Mouse (Mus musculus): ENCODE measurements around the gene Rcc1l. TPM values are rescaled to one million over a fixed set of nuclear protein-coding genes. Genes with fewer than 3 reads are reported as not detected.

Gene Rcc1l
- 10 to 100 TPM; 14.8 to 17.5 TPM for total RNA-seq (2021)
- long read RNA-seq, experiment 1, transcript Rcc1l-201 (11 exons, 2,321 nt) = major isoform, 23 of 34 reads
- long read RNA-seq, experiment 1, partial matches to known transcripts = 1 of 34 reads
- long read RNA-seq, experiment 1, other reads (novel, unspliced or antisense) = 10 of 34 reads
- long read RNA-seq, experiment 2, transcript Rcc1l-201 (11 exons, 2,321 nt) = major isoform, 19 of 29 reads
- long read RNA-seq, experiment 2, partial matches to known transcripts = 0 of 29 reads
- long read RNA-seq, experiment 2, other reads (novel, unspliced or antisense) = 10 of 29 reads

DNA sequence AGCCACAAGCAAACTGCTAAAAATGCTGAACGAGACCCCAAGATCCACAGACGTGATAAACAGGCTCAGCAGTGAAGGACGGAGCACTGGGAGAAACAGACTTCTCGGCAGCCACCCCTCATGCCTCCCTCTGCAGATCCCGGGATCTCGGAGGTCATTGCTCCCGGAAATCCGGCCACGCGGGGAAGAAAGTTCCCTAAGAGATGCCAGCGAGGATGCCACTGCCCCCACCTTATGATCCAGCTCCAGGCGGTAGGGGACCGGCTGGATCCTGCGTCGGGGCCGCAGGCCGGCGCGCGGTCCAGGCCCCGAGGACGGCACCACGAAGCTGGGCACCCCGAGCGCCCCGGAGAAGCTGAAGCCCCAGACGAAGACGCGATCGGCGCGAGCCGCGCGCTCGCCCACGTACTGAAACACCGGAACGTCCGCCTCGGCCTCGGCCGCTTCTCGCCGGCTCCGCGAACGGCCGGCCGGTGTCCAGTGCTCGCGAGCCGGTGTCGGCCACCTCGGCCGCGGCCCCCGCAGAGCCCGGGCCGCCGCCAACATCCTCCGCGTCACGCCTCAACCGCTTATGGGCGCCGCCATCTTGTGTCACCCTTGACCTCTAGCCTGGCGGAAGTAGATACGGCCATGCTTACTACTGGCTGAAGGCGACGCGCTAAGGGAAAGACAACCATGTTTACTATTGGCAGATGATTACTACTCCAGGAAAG is at the start of gene Rcc1l:
Rcc1l (minus strand) TSS at position 606 of the 713 bp plus-strand sequence.
- peak; percentile 82 to 89 for DNase-seq (ENCODE audit: low spot score in 2 of 2)

DNA sequence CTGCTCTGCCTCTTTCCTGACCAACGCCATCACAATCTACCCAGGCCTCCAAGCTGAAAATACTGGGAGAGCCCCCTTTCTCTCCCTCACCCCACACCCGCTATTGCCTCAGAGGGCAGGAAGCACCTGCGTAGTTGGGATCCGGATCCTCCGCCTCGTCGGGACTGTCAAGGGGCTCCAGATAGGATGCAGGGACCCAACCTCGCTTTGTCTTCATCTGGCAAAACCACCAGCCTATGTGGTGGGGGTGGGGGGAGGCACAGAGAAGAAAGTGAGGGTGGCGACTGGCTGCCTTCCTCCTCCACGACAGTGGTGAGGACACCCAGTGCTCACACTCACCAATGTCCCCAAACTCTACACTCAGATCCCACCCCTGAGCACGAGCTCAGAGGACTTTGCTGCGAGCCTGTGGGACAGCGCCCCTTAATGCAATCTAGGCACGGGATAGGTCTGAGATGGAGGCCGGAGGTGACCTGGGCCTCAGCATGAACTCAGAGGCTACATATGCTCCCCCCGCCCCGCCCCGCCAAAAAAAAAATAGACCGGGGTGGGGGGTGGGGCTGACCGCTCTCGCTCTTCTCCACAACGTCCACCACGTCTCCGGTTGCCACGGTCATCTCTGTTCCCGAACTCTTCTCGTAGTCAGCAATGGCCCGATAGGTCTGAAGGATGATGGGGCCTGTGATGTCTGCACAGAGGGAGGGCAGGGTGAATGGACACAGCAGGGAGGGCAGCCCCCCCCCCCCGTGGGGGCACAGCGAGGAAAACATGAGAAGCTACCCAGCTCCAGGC is 48.7 kb upstream of the Rcc1l start:
- no peak for DNase-seq (ENCODE audit: low spot score in 2 of 2)

DNA sequence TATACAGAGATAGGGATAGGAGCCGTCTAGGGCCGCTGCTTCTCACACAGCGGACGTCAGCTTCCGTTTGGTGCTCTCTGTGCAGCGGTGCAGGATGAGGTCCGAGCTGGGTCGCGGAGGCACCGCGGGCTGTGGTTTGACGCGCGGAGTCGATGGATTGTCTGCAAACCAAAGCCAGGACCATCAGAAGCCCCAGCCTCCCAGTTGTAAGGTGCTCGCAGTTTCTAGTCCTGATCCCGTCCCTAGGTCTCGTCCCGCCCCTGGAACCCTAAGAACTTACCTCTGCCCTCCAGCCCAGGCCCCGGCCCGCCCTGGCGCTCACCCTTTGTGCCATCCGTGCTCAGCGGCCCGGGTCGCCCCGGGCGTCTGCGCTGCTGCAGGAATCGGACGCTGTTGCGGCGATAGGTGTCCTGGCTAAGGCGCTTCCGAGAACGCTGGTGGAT is 45.2 kb upstream of the Rcc1l start:
- no peak for DNase-seq (ENCODE audit: low spot score in 2 of 2)

DNA sequence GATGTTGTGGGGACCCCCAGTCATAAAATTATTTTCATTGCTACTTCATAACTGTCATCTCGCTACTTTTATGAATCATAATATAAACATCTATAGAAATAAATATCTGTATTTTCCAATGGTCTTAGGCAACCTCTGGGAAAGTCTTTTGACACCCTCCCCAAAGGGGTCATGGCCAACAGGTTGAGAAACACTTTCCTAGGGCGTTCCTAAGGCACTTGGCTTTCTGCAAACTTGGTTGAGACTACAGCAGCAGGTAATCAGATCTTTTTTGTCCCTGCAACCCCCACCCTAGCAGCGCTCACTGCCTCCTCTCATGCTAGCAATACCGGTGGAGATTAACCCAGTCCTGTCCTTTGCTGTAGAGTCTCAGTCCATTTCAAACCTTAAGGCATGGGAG is 44.7 kb upstream of the Rcc1l start:
- DNase-seq (ENCODE audit: low spot score in 2 of 2) = no peak

DNA sequence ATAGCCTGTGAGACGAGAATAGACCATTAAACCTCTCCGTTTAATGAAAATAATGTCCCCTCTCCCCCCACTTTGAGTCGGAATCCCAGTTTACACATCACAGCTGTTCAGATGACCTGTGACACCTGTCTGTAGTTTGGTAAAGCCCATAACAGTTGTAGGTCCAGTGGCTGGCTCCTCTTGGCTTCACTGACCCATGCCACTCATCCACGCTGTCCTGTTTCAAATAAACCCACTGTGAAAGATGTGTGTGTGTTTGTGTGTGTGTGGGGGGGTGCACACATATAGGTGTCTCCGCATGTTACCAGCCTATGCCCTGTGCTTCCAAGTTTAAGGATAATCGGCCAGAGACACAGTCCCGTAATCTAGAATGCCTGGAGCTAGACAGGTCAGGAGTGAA is 41.3 kb upstream of the Rcc1l start:
- no peak for DNase-seq (ENCODE audit: low spot score in 2 of 2)

DNA sequence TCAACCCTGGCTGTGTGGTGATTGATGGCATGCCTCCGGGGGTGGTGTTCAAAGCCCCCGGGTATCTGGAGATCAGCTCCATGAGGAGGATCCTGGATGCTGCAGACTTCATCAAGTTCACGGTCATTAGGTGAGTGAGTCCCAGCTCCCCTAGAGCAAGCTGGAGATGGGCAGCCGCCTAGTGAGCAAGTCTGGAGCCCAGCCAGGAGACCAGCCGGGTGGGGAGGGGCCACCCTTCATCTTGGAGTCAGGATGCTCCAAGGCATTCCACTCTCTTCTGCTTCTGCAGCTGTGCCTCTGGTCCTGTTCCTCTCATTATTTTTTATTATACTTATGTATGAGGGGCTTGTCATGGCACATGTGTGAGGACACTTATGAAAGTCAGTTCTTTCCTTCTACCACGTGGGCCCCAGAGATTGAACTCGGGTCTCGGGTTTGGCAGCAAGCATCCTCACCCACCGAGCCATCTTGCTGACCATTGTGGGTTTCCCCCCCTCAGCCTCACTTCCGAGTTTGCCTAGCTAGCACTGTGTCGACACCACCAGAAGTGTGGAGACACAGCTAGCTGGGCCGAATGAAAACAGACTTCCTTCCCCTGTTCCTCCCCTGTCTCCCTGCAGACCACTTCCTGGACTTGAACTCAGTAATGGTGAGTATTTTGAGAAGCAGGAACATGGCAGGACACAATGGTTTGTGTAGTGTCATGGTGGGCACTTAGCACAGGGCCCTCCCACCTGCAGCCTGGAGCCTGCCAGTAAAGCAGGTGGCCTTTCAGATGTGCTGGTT is 37.6 kb upstream of the Rcc1l start:
- no peak for DNase-seq (ENCODE audit: low spot score in 2 of 2)

DNA sequence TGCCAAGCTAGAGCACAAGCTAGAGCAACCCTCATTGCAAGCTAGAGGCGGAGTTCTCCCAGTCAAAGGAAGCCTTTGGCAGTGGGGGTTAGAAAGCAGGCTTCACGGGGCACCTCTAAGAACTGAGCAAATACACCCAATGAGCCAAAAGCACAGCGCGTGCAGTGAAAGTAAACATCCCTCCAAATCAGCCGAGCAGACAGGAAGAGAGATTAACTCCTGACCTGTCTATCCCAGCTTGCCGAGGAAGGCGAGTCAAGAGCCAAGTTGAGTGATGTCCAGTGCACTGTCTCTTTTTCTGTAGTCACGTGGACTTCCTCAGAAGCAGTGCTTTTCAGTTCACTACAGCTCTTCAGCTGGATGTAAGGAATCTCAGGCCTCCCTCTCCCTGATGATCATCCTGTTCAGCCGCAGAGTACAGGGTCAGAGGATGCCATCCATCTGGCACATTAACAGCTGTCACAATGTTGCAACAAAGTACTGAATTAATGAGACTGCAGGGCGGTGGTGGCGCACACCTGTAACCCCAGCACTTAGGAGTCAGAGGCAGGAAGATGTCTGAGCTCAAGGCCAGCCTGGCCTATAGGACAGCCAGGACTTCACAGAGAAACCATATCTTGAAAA is 33.5 kb upstream of the Rcc1l start:
- DNase-seq (ENCODE audit: low spot score in 2 of 2) = no peak

DNA sequence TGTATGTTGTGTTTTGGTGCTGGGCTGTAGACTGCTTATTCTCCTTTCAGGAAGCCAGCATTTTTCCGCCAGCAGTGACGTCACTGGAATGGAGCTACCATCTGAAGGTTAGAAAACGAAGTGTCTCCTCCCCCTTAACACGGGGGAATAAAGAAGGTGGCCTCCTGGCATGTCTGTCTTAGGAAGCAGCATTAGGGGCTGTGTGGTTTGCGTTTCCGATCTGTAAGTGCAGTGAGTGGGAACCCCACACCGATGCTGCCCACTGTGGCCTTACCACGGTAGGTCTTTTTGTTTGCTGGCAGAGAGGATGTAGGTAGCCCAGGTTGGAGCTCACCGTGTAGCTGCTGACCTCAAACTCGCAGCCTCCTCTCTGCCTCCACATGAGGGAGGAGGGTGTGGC is 30.1 kb upstream of the Rcc1l start:
- no peak for DNase-seq (ENCODE audit: low spot score in 2 of 2)

DNA sequence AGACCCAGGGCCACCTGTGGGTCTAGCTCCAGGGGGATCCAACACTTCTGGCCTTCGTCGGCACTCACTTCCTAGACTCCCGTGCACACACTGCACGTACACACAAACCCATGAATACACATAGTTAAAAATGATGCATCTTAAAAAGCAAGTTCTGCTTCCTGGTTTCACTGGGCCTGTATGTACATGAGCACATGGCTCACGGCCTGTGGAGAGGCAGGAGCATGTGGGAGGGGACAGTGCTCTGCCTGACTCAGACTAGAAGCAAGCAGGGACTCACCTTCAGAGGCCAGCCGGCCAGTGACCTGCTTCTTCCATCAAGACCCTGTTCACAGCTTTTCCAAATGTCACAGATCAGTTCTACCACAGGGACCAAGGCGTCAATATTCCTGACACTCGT is 17.1 kb upstream of the Rcc1l start:
- DNase-seq (ENCODE audit: low spot score in 2 of 2) = no peak

DNA sequence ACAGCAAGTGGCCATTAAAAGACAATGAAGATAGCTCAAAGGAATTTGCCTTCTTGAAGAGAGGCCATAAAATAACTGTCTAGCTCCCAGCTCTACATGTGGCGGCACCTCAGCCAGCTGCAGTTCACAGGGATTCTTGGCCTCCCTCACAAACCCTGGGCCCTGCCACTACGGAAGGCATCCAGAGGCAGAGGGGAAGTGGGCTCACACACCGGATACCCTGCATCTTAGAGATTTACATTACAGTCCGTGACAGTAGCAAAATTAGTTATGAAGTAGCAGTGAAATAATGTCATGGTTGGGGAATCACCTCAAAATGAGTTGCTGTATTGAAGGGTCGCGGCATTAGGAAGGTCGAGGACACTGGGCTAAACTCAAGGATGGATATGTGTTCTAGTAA is 12.0 kb upstream of the Rcc1l start:
- DNase-seq (ENCODE audit: low spot score in 2 of 2) = no peak

DNA sequence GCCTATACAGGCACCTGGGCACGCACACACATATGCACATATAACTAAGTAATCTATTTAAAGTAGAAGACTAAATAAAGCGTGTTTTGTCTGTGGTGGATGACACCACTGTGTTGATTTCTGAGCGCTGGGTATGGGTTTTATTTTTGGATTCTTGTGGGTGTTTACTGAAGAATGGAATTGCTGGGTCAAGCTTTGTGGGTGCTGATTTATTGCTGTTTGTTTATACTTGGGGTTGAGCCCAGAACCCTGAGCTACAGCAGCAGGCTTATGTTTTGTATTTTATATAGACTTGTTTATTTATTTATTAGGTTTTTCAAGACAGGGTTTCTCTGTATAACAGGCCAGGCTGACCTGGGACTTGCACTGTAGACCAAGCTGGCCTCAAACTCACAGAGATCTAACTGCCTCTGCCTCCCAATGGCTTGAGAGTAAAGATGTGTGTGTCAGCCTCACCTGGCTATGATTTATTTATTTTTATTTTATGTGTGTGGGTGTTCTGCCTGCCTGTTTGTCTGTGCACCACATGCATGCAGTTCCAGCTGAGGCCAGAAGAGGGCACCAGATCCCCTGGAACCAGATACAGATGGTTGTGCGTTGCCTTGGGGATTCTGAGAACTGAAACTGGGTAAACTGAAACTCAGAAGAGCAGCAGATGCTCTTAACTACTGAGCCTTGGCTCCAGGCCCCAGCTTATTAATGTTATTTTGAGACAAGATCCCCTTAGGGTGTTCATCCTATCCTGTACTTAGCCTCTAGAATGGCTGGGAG is 10.6 kb upstream of the Rcc1l start:
- DNase-seq (ENCODE audit: low spot score in 2 of 2) = peak in 1 of 2 experiments; percentile 45

DNA sequence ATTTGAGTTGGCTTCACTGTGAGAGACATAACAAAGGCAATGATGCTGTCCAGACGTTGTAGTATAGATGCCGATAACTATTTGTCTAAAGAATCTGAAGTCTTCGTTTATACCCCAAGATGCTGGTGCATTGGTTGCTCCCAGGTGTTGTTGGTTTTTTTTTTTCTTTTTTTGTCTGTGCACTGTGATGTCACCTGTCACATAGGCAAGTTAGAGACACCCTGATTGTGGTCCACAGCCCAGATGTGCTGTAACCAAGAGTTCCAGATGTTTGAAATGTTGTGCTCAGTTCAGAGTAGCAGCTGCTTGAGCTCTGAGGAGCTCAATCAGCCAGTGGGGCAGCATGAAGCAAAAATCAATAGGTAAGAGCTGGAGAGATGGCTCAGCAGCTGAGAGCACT is 9.5 kb upstream of the Rcc1l start:
- DNase-seq (ENCODE audit: low spot score in 2 of 2) = no peak

DNA sequence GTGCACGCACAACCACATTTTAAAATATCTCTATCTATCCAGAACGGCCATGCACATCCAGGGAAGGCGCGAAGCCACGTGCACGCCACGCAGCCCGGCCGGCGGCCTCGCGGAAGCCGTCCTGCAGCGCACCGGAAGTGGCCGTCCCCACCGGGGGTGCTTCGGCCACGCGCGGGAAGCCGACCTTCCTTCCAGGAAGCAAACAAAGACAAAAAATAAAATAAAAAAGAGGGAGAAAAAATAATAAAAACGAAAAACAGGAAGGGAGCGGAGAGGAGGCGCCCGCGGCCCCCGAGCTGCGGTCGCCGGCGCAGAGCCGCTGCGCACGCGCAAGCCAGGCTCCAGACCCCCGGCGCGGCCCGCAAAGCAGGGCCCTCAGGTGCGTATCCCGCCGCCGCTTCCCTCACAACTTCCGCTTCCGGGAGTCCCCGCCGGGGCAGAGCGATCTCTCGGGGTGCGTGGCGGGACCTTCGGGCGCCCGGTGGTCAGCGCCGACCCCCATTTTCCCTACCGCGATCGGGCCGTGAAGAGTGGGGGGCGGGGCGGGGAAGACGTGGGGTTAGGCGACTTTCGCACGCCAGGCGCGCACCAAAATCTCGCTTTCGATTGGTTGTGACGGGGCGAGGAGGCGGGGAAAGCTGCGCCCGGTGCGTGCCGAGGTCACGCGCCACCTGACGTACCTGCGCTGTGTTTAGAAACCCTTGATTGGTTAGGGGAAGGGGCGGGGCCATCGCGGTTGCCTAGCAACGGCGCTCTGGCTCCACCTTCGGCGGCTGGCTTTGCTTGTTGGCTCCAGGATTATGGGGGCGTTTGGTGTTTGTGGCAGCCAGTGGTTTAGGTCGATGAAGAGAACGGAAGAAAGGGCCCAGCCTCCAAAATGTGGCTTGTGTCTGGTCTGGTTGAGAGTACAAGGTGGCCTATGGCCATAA is 7.6 kb upstream of the Rcc1l start, which contains the start of gene Gtf2ird2:
Gtf2ird2 (plus strand) TSS at position 140 of the 929 bp plus-strand sequence.
- peak; percentile 99 for DNase-seq (ENCODE audit: low spot score in 2 of 2)

DNA sequence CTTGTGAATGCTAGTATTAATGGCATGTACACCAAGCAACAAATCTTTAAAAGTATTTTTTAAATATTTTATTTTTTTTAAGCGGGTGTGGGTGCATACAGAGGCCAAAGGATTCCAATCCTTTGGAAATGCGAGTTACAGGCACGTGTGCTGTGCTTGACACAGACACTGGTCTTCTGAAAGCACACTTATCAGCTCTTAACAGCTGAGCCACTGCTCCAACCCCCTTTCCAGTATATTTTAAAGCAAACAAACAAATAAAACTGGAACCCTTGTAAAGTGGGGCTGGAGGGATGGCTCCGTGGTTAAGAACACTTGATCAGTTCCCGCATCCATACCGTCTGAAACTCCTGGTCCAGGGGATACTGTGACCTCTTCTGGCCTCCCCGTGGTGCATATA is 6.6 kb upstream of the Rcc1l start:
- DNase-seq (ENCODE audit: low spot score in 2 of 2) = no peak

DNA sequence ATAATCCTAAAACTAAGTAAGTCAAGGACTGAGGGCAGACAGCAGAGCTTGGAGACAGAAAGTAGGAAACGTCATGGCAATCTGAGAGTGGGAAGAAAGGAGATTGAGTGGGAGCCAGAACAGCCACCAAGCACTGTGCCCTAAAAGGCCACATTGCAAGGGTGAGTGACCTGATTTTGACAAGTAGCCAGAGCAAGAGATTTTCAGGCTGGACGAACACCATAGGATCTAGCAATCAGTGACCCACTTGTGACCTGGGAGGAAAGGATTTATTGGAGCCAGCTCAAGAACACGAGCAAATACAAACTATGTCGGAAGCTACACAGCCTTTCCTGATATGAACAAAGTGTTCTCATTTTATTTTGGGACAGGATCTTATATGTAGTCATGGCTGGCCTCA is 6.2 kb upstream of the Rcc1l start:
- DNase-seq (ENCODE audit: low spot score in 2 of 2) = no peak

DNA sequence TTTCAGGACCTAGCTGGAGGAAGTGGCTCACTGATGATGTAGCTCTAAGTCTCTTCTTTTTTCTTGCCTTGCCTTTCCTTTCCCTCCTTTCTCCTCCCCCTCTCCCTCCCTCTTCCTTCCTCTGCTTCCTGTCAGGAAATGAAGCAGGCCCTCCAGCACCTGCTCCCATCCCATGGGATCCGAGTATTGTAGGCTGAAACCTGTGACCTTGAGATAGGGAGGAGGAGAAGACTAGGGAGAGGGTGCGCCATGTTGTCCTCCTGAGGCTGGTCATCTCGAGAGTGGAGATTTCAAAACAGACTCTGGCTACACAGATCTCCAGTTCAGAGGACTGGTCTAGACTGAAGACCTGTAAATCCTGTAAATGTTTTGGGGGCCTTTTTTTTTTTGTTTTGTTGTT is 5.6 kb upstream of the Rcc1l start:
- DNase-seq (ENCODE audit: low spot score in 2 of 2) = no peak

DNA sequence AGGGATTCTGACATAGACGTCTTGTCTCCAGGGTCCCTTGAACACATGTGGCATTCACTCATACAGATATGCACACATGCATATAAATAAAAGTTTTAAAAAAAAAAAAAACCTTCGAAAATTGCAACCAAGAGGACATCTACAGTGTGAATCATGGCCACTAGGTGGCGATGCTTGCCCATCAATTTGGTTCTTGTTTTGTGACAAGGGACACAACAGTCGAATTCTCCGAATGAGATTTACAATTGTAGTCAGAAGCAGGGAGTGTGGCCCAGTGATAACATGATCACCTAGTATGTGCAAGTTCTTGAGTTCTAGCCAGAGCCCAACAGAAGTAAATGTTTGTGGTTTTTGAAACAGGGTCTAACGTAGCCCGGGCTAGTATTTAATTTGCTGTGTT is 3.3 kb upstream of the Rcc1l start:
- peak; percentile 83 to 90 for DNase-seq (ENCODE audit: low spot score in 2 of 2)

DNA sequence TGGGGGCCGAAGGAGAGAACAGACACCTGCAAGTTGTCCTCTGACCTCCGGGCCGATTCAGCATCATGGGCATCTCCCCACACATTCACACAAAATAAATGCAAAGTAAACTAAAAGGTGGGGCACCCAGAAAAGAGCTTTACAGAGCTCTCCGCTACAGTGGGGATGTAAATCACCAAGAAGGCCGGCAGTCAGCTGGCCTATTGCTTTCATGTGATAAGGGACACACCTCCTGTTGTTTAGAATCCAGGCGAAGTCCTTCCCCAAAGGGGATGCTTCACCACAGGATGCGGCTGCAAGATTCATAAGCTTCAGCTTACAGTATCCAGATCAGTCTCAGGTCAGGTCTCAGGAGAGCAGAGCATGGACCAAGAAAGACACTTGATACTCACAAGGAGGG is 2.0 kb upstream of the Rcc1l start:
- no peak for DNase-seq (ENCODE audit: low spot score in 2 of 2)

DNA sequence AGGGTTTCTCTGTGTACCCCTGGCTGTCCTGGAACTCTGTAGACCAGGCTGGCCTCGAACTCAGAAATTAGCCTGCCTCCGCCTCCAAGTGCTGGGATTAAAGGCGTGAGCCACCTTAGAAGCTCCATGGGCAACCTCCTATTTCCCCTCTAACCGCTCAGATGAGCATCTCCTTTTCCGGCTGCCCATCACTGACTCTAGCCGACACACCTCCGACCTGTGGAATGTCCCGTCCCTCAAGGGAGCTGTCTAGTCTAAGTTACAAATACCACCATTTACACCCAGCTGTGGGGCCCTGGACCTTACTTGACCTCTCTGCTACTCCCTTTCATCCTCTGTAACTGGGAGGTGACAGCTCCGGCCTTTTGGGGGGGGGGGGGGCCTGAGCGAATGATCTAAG is 878 bp downstream of the Rcc1l start:
- no peak for DNase-seq (ENCODE audit: low spot score in 2 of 2)

All from layer of hippocampus, postnatal 14 days (tissue).